Mouse (Mus musculus) cerebellum, adult 8-10 months (tissue): ENCODE data around the gene Susd1.
"Not testable (repeated sequence)": the region's sequence is repeated elsewhere in the genome, so short reads cannot be mapped to it uniquely, and the experiment has no call there.

Experiments
- DNase-seq: peaks from one replicate; pipeline ENCODE4 v3.0.0; 2022

Susd1 gene

DNA sequence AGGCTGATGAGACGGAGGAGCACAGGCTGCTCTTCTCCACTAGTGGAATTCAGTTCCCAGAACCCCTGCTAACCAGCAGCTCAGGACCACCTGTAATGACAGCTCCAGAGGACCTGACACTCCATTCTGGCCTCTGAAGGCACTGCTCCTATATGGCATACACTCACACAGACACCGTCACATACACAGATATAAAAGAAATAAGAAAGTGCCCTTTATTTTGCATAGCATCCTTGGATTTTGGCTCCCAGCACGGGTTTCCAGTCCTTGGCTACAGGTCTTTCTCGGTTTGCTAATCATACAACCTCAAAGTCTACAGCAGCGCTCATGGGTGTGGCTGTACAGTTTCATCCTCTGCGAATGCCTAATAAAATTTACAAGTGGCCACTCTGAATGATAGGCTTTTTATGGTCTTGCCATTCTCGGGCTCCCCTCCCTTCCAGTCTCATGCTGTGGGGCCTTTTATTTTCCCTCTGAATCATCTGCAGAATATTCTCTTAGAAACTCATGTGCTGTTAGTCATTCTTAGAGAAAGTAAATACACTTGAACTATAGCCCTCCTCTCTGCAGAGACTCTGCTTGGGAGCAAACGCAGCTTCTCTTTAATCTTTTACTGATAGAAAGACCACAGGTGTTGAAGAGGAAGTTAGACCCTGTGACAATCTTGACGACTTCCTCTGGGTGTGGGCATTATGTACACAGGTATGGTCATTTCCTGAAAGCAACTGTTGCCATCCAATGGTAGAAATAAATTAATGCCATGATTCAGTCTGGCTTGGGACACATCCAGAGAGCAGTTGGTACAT is 119.1 kb downstream of the Susd1 start:
- no peak for DNase-seq

DNA sequence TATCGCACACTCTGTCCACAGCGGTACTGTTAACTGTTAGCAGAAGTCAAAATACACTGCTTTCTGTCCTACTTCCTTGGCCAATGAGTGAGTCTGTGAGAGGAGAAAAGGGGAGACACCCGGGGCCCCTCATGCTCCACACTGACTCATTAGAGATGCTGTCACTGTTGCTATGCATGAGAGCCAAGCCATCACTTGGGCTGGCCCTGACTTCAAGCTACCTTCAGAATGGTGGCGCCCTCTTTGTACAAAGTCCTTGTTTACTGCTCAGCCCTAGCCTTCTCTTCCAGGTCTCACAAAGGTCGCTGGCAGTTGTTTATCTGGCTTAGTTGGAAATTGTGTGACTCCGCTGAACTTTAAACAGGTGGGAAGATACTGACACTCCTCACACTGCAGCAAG is 119.8 kb downstream of the Susd1 start:
- no peak for DNase-seq

DNA sequence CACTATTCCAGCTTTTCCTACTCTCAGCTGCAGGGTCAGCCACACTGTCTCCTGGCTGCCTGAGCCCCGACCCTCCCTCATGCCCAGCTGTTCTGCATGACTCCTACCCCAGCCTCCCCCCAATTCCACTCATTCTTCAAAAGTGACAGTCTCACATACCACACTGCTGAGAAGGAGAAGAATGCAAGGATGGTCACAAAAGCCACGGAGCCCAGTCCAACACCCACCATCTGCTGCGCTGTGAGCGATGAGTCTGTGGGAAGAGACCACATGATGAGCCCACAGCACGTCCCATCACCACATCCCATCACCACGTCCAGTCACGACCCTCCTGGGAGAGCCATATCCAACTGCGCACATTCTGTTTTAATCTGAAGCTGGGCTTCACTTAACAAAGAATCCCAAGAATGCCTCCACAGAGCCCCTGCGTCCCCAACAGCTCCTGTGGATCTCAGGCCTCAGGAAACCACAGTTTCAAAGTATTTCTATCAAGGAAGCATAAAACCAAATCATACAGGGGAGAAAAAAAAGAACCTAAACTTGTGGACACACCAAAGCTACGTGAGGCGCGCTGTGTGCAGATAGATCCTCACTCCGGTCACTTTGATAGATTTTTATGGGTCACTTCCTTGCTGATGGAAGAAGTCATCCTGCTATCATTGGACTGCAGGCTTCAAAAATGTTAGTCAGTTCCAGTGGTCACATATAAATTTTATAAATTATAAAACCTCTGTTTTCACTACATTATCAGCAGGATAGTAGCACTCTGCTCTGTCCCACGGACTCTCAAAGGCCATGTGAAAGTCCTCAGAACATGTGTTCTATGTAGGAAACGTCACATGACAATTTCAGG is 122.7 kb downstream of the Susd1 start:
- DNase-seq = no peak

DNA sequence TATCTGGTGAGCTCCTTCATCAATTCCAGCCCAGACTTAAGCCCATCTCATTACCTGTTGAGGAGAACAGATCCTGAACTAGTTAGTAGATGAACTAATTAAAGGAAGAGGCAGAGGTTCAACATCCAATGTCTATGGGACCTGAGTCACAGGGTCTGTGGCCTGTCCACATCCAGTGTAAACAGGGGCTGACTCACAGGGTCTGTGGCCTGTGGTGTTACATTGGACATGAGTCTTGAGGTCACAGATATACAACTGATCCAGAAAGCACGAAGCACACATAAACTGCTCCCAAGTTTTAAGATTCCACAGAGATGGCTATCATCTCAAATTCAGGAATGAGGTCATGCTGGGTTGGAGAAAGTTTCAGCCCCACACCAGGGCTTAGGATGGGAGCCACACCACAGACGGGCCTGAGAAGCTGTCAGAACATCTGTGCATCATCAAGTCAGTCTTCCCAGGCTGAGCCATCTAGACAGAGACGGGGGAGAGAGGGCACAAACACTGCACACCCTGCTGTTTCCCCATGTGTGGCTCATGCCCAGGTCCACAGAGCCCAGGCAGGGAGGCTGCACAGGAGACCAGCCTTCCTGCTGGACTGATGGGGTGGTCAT is 123.4 kb downstream of the Susd1 start:
- no peak for DNase-seq

DNA sequence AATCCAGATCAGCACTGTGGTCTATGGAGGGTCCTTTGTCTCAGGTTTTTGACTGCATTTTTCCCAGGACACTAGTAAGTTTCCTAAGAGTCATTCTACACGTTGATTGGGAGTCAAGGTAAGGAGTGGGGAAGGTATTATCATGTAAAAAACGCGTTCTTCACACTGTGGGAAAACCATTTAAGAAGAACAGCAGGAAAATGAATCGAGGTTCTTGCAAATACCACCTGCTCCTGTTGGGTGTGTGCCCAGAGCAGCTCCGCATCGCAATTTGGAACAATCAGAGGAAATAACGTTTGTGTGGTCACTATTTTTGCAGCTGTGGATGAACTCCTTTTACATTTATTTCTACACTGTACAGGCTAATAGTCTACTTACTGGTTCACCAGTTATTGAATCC is 125.5 kb downstream of the Susd1 start:
- DNase-seq = no peak

DNA sequence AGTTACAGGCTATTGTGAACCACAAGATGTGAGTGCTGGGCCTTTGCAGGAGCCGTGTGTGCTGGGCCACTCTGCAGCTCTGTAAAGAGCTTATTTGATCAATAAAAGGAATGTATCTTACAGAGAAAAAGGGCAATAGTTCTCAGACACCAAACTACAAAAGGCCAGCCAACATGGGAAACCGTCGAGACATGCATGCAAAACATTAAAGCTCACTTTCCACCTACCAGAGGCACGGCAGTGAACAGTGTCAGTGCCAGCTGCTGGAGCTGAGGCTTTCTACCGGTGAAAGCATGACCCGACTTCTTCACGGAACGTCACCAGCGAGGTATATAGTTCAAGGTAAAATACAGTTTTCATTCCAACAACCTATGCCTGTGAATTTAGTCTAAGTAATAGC is 127.8 kb downstream of the Susd1 start:
- DNase-seq = no peak

DNA sequence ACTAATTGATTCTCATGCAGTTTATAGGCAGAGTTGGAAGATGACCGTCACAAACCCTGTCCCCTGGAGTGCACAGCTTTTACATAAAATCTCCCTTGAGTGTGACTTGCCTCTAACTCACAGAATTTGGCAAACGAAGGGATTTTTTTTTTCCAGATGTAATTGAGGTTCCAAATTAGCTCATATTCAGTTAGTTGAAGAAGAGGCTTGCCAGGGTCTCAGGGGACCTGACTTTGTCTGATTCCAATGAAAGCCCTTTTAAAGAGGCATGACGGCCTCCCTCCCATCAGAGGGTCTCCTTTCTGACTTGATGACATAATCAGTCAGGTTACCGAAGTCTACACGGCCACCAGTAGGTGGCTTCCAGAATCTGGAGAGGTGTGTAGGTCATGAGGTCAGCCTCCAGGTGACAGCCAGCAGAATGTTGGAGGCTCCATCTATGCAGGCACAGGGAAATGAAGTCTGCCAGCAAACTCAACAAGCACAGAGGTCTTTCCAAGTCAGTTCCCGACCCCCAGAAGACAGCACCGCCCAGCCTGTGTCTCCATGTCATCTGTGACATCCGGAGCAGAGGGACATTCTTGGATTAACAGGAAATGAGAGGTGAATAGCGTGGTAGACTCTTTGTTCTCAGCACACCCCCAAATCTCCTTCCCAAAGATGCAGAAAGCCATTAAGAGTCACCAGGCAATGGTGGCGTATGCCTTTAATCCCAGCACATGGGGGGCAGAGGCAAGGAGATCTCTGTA is 130.4 kb downstream of the Susd1 start:
- DNase-seq = no peak

DNA sequence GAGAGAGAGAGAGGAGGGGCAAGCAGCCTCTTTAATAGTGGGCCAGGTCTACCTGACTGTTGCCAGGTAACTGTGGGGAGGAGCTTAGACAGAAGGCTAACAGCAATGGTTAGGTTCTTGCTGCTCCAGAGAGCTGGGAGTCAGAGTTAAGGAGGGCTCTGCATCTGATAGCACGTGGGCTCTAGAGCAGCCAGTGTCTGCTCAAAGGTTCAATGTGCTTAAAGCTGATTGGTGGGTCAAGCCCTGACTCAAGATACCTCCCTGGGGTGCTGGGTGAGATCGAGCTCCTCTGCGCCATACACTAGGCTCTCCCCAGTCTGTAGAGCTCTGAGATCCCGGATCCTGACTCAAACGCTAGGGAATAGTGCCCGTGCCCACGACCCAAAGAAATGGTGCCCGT is 136.0 kb downstream of the Susd1 start:
- no peak for DNase-seq

DNA sequence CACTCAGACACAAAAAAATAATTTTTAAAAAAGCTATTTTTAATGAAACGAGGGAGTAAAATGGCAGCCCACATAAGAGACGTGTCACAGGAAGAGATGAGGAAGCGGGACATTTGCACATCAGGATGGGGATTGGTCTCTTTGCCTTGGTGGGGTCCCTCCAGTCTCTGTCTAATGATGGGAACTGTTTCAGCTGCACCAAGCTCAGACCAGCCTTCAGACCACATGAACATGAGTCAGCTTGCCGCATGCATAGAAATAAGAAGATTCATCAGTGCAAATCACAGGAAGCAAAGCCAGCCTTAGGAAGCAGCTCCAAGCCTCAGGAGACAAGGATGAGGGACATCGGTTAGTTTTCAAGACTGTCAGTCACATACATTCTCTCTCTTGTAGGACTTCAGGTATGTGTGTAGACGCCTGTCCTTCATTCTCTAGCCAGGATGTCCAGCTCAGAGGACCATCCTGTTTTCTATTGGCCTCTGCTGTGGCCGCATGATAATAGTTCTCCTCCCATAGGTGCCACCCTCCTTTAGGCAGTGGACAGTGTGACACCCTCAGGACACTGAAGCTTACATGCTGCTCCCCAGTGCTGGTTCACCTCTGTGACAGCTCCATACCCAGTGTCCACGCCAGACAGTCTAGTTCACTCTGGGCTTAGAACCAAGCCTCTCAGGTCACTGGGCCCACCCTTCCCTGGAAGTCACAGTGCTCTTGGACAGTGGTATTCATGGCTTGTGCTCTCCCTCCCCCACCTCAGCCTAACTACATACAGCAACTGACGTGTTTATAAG is 137.2 kb downstream of the Susd1 start:
- DNase-seq = no peak

DNA sequence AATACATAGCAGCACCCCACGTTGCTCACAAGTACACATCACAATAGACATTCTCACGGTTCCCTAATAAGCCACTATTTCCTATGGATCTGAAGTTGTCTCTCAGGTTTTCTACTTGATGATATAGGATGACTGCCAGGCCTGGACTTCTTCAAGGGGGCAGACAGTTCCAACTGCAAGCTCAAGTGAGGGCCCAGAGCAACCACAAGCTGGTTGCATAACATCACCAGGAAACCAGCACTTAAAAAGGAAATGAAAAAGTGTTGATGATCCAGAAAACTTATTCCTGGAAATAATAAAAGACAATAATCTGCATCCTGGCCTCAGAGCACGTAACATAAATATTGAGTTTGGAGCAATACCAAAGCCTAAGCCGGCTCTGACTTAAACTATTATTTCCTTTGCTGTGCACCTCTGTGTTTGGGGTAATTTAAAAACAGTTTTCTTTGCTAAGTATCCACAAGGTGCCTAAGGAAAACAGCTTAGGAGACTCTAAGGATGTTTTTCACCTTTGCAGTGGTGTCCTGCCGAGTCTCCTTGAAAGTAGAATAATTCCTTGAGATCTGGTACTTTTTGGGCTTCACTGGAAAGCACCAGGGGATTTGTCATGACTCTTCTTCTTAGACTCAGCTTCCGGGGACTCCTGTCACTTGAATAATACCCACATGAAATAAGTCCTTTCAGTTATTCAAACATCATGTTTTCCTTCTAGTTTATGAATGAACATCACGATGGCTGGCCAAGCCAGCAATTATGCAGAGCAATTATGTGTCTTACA is 139.5 kb downstream of the Susd1 start:
- no peak for DNase-seq

DNA sequence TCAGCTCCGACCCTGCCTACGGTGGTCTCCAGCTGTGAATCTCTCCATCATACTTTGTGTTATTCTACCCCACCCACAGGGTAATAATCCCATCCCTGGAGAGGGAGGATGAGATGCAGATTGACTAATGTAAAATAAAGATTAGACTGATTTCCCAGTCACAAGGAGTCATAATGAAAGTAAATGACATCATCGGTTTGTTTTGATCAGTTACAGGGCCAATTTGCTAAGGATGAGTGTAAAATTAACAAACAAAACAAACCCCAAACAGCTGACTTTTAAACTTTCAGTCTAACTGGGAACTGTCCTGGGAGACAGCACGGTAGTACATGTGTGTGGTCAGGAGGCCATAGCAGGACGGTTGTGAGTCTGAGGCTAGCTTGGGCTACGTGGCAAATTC is 143.3 kb downstream of the Susd1 start:
- DNase-seq = no peak

DNA sequence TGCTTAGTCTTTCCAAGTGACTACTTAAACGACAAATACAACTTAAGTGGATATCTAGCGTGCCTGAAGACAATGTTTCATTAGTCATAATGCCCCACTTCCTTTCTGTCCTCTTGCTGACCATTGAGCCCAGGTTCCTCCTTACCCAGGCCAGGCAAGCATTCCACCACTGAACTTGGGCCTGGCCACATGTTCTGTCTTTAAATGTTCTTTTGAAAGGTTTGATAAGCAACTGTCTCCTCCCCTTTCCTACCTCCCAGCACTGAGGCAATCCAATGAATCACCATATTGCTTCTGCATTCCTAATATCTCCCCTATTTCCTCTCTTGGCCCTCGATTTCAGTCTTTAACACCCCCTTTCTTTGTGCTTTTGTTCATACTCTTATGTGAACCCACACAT is 143.8 kb downstream of the Susd1 start:
- DNase-seq = no peak

DNA sequence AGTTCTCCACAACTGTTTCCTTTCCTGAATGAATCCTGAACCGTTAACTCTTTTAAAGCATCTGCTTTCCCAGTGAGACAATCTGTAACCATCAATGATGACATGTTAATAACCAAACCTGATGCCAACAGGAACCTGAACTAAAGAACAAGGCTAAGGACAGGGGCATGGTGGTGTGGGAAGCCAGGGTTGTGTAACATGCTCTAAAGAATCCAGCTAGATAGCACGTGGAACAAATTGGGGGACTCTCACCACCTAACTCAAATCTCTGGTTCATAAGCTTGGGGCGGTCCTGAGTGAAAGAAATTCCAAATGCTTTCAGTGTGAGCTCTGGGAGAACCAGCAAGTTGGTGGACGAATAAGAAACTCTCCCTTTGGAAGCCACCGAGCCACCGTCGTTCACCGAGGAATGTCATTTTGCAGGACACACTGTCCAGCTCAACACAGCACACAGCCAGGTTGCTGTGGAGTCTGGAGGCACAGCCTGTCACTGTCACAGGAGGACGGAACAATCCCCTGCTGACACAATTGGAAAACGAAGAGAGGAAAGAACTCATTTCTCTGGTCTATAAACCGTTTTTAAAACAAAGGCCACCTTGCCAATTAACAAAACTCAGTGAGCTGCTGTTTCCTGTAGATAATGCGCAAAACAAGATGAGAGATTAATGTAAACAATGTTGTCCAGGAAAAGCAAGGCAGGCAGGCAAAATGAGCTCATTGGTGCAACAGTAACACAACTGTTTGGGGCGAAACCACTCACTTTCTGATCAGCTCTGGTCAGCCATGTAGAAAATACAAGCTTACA is 146.3 kb downstream of the Susd1 start:
- no peak for DNase-seq

DNA sequence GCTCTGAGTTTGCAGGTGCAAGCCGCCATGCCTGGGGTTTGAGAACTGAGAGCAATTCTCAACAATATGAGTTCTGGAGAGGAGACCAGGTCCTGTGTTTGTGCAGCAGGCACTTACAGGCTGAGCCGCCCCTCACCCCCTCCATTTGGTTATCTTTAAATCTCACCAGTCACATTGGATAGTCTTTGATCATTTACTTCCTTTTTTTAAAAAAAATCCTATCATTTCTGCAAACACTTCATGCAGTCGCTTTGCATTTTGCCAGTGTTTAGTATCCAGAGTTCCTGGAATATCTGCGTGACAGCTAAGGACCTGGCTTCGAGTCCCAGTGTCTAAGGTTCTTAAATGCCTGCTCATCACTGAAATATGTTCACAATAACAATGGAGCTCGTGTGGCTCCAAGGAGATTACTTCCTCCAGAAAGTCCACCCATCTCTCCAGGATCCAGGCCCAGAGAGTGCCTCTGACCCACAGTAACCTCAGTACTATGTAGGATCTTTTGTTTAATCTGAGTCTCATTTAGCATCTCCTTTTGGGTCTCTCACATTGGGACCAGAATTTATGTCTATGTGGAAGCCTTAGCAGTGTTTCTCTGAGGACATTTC is 147.4 kb downstream of the Susd1 start:
- no peak for DNase-seq

DNA sequence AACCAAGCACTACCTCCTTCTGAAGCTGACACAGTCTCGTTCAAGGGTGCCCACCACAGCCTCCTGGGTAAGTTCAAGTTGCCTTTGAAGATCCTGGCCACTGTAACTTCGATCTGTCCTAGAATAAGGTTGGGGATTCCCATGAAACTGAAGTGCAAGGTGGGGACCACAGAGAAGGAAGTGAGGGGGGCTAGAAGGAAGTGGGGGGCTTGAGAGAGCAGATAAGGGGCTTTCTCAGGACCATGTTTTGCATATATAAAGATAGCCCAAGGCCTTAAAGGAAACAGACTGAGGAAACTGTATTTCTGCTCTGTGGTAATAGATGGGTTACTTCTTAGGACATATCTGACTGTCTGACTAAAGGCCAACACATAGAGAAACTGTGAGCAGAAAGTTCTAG is 151.3 kb downstream of the Susd1 start:
- DNase-seq = no peak

DNA sequence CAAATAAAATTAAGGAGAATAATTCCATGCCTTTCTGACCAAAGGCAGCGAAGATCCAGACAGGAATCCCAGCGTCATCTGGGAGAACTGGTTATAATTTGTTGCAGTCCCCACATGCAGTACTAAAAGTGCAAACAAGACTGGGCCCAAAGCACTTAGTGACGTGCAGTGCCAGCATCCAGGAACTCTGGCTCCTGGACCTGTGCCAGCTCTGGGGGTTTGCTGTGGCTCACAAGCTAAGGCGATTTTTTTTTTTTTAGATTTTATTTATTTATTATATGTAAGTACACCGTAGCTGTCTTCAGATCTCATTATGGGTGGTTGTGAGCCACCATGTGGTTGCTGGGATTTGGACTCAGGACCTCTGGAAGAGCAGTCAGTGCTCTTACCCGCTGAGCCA is 152.1 kb downstream of the Susd1 start:
- not testable (repeated sequence) for DNase-seq

DNA sequence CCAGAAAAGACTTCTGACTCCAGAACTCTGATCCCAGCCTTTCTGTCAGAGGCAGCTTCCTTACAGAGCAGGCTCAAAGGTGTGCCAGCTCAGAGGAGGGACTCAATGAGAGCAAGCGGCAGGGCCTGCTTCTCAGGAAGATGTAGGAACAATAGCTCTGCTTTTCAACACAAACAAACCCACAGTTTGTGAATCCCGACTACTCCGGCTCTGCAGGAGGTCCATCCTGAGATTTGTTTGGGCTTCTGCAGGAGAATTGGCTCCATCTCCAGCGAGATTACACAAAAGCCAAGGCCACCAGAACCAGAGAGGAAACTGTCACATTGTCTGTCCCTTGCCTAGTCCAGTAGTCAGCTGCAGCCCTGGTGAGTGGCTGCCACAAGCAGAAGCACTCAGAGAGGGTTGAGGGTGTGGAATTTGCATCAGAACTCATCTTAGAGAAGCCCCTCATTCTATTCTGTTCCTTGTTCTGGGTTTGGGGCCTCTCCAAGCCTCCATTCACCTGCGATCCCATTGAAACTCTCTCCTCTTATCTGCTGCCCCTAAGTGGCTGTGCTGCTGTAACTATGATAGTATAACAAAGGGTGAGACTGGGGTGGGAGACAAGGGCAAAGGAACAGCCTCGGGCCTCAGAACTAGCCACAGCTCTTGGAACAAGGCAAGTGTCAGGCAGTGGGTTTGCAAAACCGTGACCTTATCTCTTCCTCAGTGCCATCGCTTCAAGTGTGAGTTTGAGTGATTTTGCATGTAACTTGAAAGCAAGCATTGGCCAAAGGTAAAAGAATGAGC is 155.5 kb downstream of the Susd1 start:
- DNase-seq = no peak

DNA sequence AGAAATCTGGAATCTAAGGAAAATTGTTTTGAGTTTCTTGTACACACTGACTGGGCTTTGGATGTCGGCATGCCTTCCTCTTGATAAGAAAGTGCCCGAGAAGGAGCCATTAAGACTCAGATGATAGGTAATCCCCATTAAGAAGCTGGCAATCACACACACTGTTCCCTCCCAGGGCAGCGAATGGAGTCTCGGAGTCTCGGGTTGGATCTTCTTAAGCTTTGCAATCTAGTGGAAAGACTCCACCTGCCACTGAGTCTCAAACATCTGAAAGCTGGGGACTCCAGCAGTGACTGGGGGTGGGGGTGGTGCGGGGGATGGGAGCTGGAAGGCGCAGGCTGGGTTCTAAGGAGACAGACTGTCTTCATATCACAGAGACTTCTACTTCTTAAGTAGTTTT is 156.3 kb downstream of the Susd1 start:
- DNase-seq = no peak

DNA sequence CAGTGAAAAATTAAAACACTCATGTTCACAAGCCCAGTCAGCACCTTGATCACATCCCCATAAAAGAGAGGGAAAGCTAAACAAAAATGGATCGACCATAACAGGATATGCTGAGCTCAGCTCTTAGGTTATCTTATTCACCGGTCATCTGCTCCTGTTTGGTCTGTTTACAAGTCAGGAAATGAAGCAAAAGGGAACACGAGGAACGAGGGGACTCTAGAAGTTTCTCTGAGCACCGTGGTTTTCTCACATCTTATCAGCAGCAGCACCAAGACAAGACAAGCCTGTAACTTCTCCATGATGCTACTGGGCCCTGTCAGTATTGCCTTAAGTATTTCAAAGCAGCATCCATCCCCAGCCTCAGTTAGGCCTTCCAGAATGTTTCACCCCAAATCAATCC is 157.6 kb downstream of the Susd1 start:
- DNase-seq = no peak
